Mouse (Mus musculus) embryo, embryonic 10.5 days (tissue): Measurements from ENCODE around the gene 1700001P01Rik.
A peak's percentile ranks its signal among the peaks of the same experiment; 100 is the strongest.

Source experiments
- DNase-seq: peaks from one replicate; pipeline ENCODE4 v3.0.0-alpha.2; 2015; ENCODE audit warnings: low spot score

1700001P01Rik gene

DNA sequence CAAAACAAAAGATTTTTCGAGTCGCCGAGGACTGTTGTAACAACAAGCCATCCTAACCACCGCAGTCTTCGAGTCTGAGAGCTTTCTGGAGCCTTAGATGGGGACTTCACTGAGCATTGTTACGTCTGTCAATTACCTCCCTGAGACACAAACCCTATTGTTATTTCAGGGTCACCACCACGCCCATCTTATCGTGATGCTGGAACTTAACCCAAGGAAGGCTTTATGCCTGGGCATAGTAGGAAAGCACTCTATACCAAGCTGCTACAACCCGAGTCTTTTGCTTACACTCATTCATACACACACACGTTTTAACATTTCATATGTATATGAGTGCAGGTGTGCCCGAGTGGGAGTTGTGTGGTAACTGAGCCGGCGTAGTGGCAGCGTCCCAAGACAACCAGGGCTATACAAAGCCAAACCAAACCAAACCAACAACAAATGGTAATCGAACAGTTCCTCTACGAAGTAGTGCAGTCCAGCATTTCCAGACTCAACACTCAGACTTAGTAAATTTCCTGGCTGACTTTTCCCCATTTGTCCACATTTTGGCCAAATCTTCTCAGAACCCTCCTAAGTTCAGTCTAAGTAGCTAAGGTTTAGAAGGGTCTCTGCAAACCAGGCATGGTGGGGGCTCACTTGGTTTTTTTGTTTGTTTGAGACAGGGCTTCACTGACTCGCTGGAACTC lies at the start of gene 1700001P01Rik:
Gene 1700001P01Rik, minus strand, starts transcription at position 111 of the 689 bp plus-strand sequence.
- DNase-seq, result no peak

GRCm38 (mm10) chr11:97825295-97825694 lies 49.6 kb upstream of the 1700001P01Rik start:
- no peak for DNase-seq

- DNase-seq, result no peak
Measured at GRCm38 (mm10) chr11:97824895-97825294, 49.2 kb upstream of the 1700001P01Rik start.

GRCm38 (mm10) chr11:97824168-97824567 lies 48.5 kb upstream of the 1700001P01Rik start:
- no peak for DNase-seq

DNA sequence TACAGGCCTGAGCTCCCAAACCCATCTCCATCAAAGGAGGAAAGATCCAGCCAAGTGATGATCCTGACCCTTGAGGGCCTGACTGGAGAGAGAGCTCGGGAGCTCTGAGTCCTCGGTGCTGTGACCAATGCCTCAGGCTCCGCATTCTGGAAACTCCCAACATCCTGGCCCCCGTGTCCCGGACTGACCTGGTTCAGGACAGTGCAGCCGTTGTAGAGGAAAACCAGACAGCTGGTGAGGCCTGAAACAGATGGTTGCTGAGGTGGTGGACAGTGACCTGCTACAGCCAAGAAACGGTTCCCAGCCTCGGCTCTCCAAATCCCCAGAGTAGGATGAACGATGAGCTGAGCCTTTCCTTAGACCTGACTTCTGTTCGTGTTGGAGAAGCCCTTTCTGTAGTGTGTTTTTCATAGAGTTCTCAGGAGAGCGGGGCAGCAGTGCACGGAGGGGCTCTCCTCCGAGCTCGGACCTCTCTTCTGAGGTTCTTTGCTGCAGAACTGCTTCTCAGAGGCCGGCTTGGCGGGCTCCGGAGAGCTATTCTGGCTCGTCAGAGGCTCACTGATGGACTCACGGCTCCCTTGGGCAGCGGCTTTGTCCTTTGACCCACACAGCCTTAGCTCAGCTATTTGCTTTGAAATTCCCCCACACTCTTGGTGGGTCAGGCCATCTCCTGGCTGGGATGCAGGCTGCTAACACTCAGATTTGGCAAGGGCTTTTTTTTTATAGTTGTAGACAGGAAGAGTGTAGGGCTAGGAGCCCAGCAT lies 47.3 kb upstream of the 1700001P01Rik start:
- DNase-seq, result no peak

DNA sequence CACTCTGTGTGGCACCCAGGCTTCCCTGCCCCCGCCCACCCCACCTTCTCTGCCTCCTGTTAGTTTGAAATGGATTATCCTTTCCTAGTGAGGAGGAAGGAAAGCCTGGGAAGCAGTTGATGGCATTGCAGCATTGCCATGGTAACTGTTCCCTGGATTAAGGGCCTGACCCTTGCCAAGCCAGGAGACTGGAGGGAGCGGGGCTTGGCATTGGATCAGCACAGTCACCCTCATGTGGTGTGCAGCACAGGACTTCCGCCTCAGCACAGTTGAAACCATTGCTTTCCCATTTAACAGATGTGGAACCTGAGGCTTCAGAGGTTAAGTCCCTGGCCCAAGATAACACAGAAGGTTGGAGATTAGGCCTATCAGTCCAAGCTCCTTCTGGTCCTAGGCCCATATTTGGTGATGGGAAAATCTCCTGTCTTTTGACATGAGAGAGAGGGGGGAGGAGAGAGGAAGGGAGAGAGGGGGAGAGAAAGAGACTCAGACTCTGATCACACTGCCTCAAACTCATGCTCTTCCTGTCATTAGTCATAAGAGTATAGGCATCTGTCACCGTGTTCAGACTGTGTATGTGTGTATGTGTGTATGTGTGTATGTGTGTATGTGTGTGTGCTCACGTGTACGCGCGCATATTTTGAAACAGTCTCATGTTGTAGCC lies 45.8 kb upstream of the 1700001P01Rik start:
- DNase-seq, result no peak

GRCm38 (mm10) chr11:97820840-97821239 lies 45.1 kb upstream of the 1700001P01Rik start:
- DNase-seq, result no peak

DNA sequence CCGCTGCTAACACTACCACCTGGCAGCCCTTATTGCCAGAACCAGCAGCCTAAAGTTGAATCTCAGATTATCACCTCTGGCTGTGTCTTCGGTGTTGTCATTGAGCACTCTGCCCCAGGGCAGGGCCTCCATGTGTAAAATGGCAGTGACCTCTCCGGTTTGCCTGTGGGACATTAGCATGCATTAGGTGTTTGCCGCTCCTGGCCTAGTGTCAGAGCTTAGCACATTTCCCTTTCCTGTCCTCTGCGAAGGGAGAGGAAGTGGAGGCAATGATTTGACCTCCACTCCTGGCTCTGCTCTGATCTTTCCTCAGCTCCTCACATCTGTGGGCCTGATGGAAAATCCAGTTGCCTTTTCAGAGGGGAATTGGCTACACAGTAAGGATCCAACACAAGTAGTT lies 44.2 kb upstream of the 1700001P01Rik start:
- no peak for DNase-seq

GRCm38 (mm10) chr11:97819102-97819501 lies 43.4 kb upstream of the 1700001P01Rik start:
- no peak for DNase-seq

- peak; percentile 85 for DNase-seq
Measured at GRCm38 (mm10) chr11:97818571-97818970, 42.9 kb upstream of the 1700001P01Rik start.

DNA sequence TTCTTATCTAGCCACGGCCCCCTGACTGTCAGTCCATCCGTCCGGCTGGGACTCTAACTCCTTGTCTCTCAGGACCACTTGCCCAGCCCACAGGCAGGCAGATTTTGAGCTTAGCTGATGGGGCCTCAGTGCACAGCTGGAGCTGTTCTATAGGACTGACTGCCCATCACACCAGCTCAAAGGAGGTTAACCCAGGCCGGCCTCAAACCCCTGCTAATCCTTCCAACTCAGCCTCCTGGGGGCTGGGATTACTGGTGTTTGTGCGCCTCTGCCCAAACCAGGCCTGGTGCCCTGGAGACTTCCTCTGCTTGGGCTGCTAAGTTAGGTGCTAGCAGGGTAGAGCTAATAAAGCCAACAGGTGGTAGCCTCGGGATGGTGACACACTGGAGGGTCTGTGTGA lies 42.3 kb upstream of the 1700001P01Rik start:
- DNase-seq, result no peak

DNA sequence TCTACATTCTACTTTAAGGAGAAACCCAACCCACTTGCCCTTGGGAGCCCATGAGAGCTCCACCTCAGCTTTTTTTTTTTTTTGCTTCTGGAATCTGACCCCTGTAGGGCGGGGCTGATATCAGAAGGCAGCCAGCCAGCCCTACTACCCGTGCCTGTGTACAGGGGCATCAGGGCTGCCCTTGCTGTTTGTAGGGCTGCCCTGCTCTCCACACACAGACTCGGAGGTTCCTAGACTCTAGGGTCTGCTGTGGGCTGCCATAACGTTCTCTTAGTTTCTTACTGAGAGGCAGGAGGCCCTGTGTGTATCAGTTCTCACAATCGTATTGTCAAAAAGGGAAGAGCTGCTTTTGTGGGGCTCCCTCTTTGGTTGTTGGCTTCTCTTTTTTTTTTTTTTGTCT lies 41.7 kb upstream of the 1700001P01Rik start:
- DNase-seq, result peak; percentile 64

DNA sequence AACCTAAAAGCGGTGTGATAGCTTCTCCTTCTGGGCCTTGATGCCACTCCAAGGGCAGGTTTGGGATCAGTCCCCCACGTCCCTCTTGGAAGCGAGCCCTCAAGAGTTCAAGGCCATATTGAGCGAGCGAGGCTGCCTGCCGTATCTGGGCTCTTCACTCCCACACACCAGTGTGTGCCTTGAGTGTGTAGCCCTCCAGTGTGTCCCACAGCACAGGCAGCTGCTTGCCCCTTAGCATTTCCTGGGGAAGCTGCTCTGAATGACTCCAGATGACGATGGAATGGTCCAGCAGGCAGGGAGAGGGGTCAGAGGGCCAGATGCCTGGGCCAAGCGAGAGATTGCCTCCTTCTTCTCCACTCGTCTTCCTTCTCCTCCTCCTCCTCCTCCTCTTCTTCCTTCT lies 41.2 kb upstream of the 1700001P01Rik start:
- peak; percentile 61 for DNase-seq

DNA sequence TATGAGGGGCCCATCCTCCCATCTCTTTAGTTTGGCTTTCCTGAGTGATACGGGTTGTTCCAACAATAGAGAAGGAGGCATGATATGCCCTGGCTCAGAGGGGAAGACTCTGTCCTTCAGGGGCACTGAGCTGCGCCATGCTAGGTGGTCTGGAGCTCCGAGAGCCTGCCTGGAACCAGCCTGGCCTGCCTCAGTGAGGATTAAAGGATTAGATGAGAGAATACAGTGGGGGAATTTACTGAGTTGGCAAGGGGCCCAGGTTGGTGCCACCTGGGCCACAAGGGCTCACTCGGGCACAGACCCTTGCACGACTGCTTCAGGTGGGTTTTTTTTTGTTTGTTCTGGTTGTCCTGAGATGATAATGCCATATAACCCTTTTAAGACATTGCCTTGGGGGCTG lies 40.5 kb upstream of the 1700001P01Rik start:
- no peak for DNase-seq

DNA sequence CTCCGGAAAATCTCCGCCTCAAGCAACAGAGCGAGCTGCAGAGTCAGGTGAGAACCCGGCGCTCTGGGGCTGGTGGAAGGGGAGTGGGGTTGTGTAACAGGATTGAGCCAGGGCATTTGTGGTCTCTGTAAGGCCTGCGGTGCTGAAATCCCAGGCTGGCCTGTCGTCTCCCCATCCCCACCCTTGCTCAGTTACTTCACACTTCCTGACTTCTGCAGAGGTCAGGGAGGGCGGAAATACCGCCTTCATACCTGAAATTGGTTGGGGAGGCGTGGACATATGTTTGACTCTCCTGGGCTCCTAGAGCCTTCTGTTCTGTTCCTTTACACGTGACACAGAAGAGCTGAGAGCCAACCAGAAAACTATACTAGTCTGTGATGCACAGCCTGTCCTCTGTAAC lies 40.0 kb upstream of the 1700001P01Rik start:
- no peak for DNase-seq

DNA sequence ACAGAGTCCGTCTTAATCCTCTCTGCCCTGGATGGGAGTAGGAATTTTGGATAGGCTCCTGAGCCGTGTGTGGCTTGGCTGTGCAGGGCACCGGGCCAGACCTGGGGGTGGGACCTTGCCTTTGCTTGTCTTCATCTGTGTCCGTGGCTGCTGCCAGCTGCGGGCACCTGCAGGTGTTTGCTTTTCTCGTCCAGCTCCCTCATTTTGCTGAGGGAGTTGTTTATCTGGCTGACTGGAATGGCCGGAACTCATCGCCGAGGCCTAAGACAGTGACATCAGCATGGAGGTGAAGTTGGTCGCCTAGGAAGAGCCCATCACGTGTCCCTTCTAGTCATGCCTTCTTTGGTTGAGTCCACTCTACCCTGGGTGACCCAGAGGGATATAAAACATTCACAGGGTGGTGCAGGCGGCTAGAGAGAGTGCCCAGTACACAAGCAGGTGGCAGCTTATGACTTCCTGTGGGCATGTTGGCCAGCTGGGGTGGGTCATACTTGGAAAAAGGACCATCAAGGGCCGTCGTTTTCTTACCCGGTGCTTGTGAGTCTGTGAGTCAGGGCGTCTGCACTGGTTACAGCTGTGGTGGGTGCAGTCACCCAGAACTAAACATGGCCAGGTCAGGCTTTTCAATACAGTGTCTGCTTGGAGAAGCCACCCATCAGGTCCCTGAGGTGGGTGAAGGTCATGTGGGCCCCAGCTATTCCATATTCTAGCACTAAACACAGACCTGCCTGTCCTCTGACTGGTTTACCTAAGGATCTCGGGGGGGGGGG lies 38.2 kb upstream of the 1700001P01Rik start:
- no peak for DNase-seq

GRCm38 (mm10) chr11:97813085-97813484 lies 37.4 kb upstream of the 1700001P01Rik start:
- DNase-seq, result no peak

DNA sequence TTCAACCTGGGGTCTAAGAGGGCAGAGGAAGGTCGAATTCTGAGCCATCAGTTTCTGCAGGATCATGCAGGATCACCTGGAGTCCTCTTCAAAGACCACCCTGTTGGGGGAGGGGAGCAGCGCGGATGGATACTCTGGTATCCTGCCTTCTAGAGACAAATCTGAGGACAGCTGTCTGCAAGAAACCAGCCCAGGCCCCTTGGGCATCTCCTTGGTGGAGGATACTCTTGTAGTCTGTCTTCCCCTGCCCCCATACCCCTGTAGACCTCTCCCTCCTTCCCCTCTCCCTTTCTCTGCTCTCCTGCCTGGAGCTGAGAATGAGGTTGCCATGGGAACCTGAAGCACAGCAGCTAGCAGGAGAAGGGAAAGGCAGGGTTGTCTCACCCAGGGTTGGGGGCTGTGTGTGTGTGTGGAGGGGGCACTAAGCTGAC lies 36.8 kb upstream of the 1700001P01Rik start:
- DNase-seq, result peak; percentile 82

GRCm38 (mm10) chr11:97811569-97812362 lies 36.0 kb upstream of the 1700001P01Rik start:
- DNase-seq, result no peak

DNA sequence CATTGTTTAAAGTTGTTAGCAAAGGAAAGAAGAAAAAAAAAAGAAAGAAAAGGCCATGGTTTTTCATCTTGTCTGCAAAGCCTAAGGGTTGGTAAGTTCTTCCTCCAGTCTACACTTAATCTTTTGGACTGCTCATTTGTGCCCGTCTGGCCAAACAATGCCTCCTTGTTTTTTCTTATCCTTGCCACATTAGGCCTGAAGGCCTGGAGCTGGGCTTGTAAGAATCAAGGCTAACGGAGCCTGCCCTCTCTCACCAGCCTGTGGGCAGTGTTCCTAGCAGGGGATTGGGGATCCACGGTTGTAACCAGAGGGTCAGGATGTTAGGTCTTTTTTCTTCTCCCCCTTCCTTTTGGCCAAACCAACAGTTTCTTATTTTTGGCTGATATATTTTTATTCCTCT lies 35.3 kb upstream of the 1700001P01Rik start:
- no peak for DNase-seq

GRCm38 (mm10) chr11:97810356-97810755 lies 34.6 kb upstream of the 1700001P01Rik start:
- no peak for DNase-seq
